Mouse (Mus musculus) layer of hippocampus, adult 2 months (tissue): ENCODE data around the gene Lyrm1. TPM values are rescaled to one million over a fixed set of nuclear protein-coding genes. Genes with fewer than 3 reads are reported as not detected.
A peak's percentile ranks its signal among the peaks of the same experiment; 100 is the strongest.

ENCODE experiments used
- DNase-seq, 2 experiments: peaks; one replicate each; pipeline ENCODE4 v3.0.0; 2022; ENCODE audit warnings: low spot score in 2 of 2
- H3K27ac ChIP-seq: fragments of 200-600 bp; 2 replicates; pipeline ENCODE4 v1.8.1; 2022
- H3K4me3 ChIP-seq: fragments of 200-600 bp; 2 replicates; pipeline ENCODE4 v1.8.1; 2022; ENCODE audit warnings: mild to moderate bottlenecking
- CTCF ChIP-seq: fragments of 200-600 bp; conservative IDR thresholded peaks from 2 replicates; pipeline ENCODE4 v1.8.1; 2022; ENCODE audit warnings: antibody characterized with exemption, mild to moderate bottlenecking, moderate library complexity
- total RNA-seq, 2 experiments: library from RNA; stranded (reverse); gene quantifications; 2 replicates each; pipeline ENCODE4 v1.2.3; 2021

The Lyrm1 gene
- total RNA-seq, 2 experiments from 2014 or later, result 9.8 to 10.8 TPM

DNA sequence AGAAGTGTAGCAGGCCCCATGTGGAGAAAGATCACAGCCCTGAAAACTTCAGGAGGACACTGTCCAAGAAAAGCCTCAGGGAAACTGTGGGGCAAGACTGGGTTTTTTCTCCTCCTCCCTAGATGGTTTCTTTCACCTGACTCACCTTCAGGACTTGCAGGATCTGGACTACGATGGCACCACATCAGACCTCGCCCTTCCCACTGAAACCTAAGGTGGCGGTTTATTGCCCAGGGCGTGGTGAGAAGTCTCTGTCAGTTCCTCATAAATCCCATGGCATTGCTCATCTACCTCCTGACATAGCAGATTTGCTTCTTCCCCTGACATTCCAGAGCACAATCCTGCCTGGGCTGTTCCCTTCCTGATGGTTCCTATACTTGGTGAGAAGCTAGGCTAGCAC lies 63.8 kb downstream of the Lyrm1 start:
- Histone ChIP-seq H3K27ac (no peak overlapping the region), H3K4me3 (no peak overlapping the region)
- no peak for TF ChIP-seq CTCF
- DNase-seq, result no peak

DNA sequence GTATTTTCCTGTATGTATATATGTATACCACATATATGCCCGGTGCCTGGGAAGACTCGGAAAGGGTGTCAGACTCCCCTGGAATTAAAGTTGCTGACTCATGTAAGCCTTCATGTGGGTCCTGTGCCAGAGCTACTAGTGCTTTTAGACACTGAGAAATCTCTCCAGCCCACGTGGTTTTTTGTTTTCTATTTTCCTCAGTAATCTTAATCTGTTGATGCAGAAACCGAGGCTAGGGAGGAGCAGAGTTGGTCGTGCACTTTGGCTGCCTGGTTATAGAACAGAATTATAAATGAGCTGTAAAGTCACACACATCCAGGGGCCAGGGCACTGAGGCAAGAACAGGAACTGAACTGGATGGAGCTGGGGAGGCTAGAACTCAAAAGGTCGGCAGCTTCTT lies 64.3 kb downstream of the Lyrm1 start:
- Histone ChIP-seq H3K4me3 (no peak overlapping the region), H3K27ac (no peak overlapping the region)
- DNase-seq, result no peak
- no peak for TF ChIP-seq CTCF

DNA sequence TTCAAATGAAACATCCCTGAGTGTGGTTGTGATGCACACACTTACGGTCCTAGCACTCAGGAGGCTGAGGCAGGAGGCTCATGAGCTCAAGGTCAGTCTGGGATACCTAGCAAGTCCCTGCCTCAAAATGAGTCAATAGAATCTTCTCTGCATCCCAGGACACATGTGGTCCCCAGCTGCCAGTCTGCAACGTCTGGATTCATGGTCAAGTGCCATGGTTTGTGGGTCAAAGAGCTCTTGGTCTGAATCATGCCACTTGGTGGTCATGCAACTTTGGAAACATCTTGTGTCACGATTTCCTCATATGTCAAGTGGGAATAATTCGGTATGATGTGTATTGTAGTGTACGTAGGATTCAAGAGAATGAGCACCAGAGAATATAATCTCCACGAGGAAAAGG lies 64.9 kb downstream of the Lyrm1 start:
- TF ChIP-seq CTCF, result no peak

DNA sequence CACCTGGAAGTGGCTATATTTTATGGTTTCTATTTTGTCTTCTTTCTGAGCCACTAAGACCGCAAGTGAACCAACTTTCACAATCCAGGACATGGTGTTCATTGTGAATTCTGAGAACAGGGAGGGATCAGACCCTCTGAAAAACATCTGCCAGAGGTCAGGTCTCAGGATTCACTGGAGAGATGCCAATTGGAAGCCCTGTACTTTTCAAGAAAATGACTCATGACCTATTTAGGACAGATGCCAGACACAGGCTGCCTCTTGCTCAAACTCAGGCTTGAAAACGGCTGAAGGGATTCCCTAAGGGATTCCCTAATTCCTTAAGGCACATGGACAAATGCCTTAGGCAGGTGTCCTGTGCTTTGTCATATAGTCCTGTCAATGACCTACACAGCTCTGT lies 65.4 kb downstream of the Lyrm1 start:
- DNase-seq, result no peak
- no peak overlapping the region for H3K4me3 ChIP-seq
- no peak for TF ChIP-seq CTCF
- no peak overlapping the region for H3K27ac ChIP-seq

More for the DNA sequence above, 64.9 kb downstream of the Lyrm1 start:
- Histone ChIP-seq H3K27ac (no peak overlapping the region), H3K4me3 (no peak overlapping the region)
- DNase-seq, result no peak

- Histone ChIP-seq H3K27ac (no peak overlapping the region), H3K4me3 (no peak overlapping the region)
- TF ChIP-seq CTCF, result no peak
- no peak for DNase-seq
These were observed 69.5 kb downstream of the Lyrm1 start for GRCm38 (mm10) chr7:119965205-119965604.

GRCm38 (mm10) chr7:119965651-119966395 lies 70.2 kb downstream of the Lyrm1 start:
- H3K27ac ChIP-seq, result no peak overlapping the region
- no peak overlapping the region for H3K4me3 ChIP-seq
- no peak for TF ChIP-seq CTCF
- DNase-seq, result no peak

DNA sequence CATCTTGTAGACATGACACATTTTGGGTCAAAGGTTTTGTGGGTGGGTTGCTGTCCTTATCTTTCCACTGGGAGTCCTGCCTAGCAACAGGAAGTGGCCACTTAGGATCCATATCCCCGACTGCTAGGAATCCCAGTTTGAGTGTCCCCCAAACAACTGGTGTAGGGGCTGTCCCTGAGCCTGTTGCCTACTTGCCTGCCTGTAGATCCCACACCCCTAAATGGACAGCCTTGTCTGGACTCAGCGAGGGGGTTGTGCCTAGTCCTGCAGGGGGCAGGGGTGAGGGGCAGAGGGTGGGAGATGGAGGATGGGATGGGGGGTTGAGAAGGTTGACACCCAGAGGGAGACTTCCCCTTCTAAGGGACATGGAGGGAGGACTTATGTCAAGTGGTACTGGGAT lies 73.7 kb downstream of the Lyrm1 start:
- no peak for DNase-seq
- Histone ChIP-seq H3K27ac (no peak overlapping the region), H3K4me3 (no peak overlapping the region)
- TF ChIP-seq CTCF, result no peak

DNA sequence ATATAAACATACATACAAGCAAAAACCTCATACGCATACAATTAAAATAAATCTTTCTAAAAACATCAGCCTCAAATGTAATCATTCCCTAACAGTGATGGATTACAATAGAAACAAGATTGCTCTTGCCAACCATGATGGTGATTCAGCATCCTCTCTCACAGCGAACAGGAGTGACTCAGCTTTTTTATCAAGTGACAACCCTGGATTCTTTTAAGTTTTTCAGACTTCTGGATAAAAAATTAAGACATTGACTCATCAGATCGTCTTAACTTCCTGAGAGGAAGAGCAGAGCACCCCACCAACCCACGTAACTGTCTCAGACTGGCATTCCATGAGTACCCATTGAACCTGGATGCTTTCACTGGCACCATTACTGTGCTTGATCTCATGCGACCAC lies 78.6 kb downstream of the Lyrm1 start:
- Histone ChIP-seq H3K4me3 (no peak overlapping the region), H3K27ac (no peak overlapping the region)
- TF ChIP-seq CTCF, result no peak
- DNase-seq, result no peak

GRCm38 (mm10) chr7:119976256-119976655 lies 80.6 kb downstream of the Lyrm1 start:
- no peak for TF ChIP-seq CTCF

DNA sequence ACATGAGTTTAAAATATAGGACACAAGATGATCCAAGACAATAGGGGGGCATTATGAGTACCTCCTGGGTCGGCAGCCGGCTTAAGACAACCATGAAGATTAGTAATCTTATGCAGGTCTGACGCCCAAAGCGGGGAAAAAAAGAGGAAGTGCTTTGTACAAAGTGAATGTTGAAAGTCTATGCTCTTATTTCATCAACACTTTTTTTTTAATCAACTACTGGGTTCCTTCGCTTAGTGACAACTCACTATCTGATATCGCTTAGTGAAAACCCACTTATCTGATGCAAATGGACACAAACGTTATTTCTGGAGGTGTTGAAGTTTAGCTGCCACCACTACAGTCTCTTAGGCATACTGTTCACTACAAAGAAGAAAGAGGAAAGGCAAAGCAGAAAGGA lies 81.9 kb downstream of the Lyrm1 start:
- Histone ChIP-seq H3K27ac (no peak overlapping the region), H3K4me3 (no peak overlapping the region)
- no peak for TF ChIP-seq CTCF
- DNase-seq, result no peak

More at GRCm38 (mm10) chr7:119976256-119976655, 80.6 kb downstream of the Lyrm1 start:
- Histone ChIP-seq H3K27ac (no peak overlapping the region), H3K4me3 (no peak overlapping the region)
- no peak for DNase-seq

DNA sequence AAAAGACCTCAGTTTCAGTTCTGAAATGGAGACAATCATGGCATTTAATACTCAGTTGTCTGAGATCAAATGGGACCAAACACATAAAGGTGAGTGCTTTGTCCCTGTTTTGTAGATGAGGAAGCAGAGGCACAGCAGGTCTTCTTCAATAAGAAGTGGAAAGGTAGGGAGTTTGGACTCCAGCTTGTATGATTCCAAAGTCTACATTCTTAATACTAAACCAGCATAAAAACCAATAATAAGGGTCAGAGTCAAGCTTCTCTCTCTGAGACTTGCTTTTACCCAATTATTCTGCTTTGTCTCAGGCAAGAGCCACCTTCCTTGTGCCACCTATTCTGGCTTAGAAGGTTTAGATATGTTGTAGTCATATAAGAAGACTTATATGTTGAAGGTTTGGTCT lies 82.9 kb downstream of the Lyrm1 start:
- no peak for DNase-seq
- no peak overlapping the region for H3K27ac ChIP-seq
- no peak for TF ChIP-seq CTCF
- H3K4me3 ChIP-seq, result no peak overlapping the region

- no peak for TF ChIP-seq CTCF
- no peak overlapping the region for H3K4me3 ChIP-seq
- DNase-seq, result no peak
- H3K27ac ChIP-seq, result no peak overlapping the region
These were observed 84.5 kb downstream of the Lyrm1 start for GRCm38 (mm10) chr7:119980170-119980569.

- peak; percentile 61 for DNase-seq
- Histone ChIP-seq H3K27ac (0 out of 2 replicates have a peak overlapping the region, but pooled peaks have one; percentile 33), H3K4me3 (no peak overlapping the region)
- TF ChIP-seq CTCF, result no peak
These were observed 89.7 kb downstream of the Lyrm1 start for GRCm38 (mm10) chr7:119985279-119985912.

DNA sequence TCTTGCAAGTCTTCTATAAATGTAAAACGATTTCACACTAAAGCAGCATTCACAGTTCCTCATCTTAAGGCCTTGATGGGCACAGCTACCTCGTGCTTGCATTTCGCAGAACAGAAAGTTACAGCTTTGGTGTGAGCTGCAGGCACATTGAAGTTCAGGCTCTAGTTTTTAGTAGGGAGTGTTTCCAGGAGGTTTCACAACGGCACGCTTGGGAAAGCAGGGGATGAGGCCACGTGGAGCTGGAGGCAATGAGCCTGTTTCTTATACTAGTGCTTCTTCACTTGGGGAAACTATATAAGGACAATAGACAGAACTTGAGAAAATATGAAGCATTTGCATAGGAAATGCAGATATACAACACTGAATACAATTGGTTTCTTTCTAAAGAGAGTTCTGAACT lies 101.4 kb downstream of the Lyrm1 start:
- TF ChIP-seq CTCF, result no peak
- no peak for DNase-seq
- Histone ChIP-seq H3K4me3 (no peak overlapping the region), H3K27ac (no peak overlapping the region)

Other genes with a start within 250 kb of the Lyrm1 start
- gene Acsm4, start 205.8 kb upstream of the Lyrm1 start, total RNA-seq, result not detected
- 10 to 100 TPM; 44.9 to 49.2 TPM for gene Thumpd1, start 175.1 kb upstream of the Lyrm1 start, total RNA-seq
- under 1 TPM in 1 of 2 experiments, not detected in 1; 0.12 TPM for gene Acsm3, start 134.9 kb upstream of the Lyrm1 start, total RNA-seq
- gene Rexo5, start 101.9 kb upstream of the Lyrm1 start, total RNA-seq, result 1 to 10 TPM; 1.7 to 2.2 TPM
- gene Eri2, start 101.8 kb upstream of the Lyrm1 start, total RNA-seq, result 1 to 10 TPM; 9.0 to 9.3 TPM
- 10 to 100 TPM; 22.3 TPM for gene Dcun1d3, start 437 bp downstream of the Lyrm1 start, total RNA-seq
- gene Dnah3, start 199.4 kb downstream of the Lyrm1 start, total RNA-seq, result under 1 TPM; 0.12 to 0.59 TPM
- gene Tmem159, start 206.5 kb downstream of the Lyrm1 start, total RNA-seq, result 10 to 100 TPM; 11.3 to 11.7 TPM
- gene Zp2, start 249.4 kb downstream of the Lyrm1 start, total RNA-seq, result under 1 TPM; 0.20 to 0.37 TPM